Mouse (Mus musculus): Measurements from ENCODE around the gene Neu3. TPM values are rescaled to one million over a fixed set of nuclear protein-coding genes. Genes with fewer than 3 reads are reported as not detected.

The Neu3 gene
- polyA plus RNA-seq, 1 experiment = 0.88 TPM

DNA sequence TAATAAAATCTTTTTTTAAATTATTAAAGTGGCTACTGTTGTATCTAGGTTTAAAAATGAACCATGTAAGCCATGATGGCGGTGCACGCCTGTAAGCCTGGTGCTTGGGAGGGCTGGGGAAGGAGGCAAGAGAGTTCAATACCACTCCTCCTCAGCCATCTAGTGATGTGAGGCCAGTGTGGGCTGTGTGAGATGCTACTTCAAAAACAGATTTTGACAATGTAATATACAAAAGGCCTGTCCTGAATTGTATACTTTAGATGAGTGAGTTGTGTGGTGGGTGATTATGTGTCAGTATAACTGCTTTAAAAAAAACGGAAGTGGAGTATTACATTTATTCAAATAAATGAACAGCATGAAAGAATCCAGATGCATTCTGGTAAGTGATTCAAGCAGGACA lies 41.4 kb downstream of the Neu3 start:
- Histone ChIP-seq H3K27me3 (ENCODE audit: control insufficient read depth, insufficient read depth, insufficient read length) (peaks cover 5% of the 10 kb centered on the region), H3K36me3 (ENCODE audit: control insufficient read depth, insufficient read depth) (no peaks in the 10 kb centered on the region), H3ac (ENCODE audit: control insufficient read depth, insufficient read length) (no peak overlapping the region), H3K4me3 (no peak overlapping the region), H3K79me2 (ENCODE audit: control insufficient read depth, insufficient read depth) (no peaks in the 10 kb centered on the region), H3K4me2 (ENCODE audit: low read depth) (no peak overlapping the region)
- no peak for TF ChIP-seq POLR2A (IDR thresholded peaks at IDR 0.05; ENCODE audit: insufficient read length, low read depth)
- no peak for TF ChIP-seq USF1 (IDR thresholded peaks at IDR 0.05; ENCODE audit: low read depth)
- TF ChIP-seq CEBPB (IDR thresholded peaks at IDR 0.05; ENCODE audit: insufficient read depth, poor library complexity, severe bottlenecking) = no peak
- no peak for TF ChIP-seq TCF12 (IDR thresholded peaks at IDR 0.05; ENCODE audit: insufficient read depth, poor library complexity, severe bottlenecking)
- TF ChIP-seq TCF3 (IDR thresholded peaks at IDR 0.05; ENCODE audit: insufficient read length, low read depth) = no peak

DNA sequence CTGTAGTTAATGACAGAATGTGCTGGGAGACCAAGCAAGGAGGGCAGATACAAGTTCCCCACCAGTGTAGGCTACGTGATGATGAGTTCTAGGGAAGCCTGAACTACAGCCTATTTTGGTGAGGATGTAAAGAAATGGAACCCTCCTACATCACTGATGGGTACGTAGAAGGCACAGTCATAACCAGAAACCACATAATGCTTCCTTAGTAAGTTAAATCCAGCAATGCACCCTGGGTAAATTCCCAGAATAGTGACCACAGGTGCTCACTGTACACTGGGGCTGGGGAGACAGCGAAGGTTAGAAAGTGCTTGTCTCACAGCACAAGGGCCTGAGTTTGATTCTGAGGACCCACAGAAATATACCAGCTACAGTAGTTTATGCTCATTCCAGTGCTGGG lies 42.7 kb downstream of the Neu3 start:
- H3K79me2 ChIP-seq (ENCODE audit: control insufficient read depth, insufficient read depth) = no peaks in the 10 kb centered on the region

DNA sequence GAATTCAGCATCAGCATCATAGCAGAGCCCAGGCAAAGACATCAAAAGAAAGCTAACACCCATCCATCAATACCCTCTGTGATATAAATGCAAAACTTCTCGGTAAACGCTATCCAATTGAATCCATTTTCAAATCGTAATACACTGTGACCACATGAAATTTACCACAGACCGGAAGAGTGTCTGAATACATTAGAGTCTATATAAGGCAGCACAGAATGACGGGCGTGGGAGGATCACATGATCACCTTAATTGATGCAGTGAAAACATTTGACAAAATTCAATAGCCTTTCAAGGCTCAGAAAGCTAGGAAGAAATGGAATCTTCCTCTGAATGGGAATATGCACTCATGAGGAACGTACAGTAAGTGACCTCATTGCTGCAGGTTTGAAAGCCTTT lies 44.8 kb downstream of the Neu3 start:
- H3K4me3 ChIP-seq = no peak overlapping the region
- H3K27me3 ChIP-seq (ENCODE audit: control insufficient read depth, insufficient read depth, insufficient read length) = peaks cover 4% of the 10 kb centered on the region
- TF ChIP-seq POLR2AphosphoS2 (IDR thresholded peaks at IDR 0.05; ENCODE audit: insufficient read length, low read depth) (no peak), MYOD1 (IDR thresholded peaks at IDR 0.05; ENCODE audit: control insufficient read depth in 1 of 3, insufficient read length in 2 of 3, low read depth in 2 of 3) (no peak), E2F4 (IDR thresholded peaks at IDR 0.05; ENCODE audit: insufficient read depth) (no peak), SRF (IDR thresholded peaks at IDR 0.05; ENCODE audit: control insufficient read depth, insufficient read length, low read depth) (no peak)
- H3K79me2 ChIP-seq (ENCODE audit: control insufficient read depth, insufficient read depth) = no peaks in the 10 kb centered on the region
- no peak overlapping the region for H3ac ChIP-seq (ENCODE audit: control insufficient read depth, insufficient read length)
- H3K4me2 ChIP-seq (ENCODE audit: low read depth) = no peak overlapping the region
- H3K36me3 ChIP-seq (ENCODE audit: control insufficient read depth, insufficient read depth) = no peaks in the 10 kb centered on the region

More for the DNA sequence above, 42.7 kb downstream of the Neu3 start:
- Histone ChIP-seq H3ac (ENCODE audit: control insufficient read depth, insufficient read length) (no peak overlapping the region), H3K4me3 (no peak overlapping the region), H3K4me2 (ENCODE audit: low read depth) (no peak overlapping the region), H3K27me3 (ENCODE audit: control insufficient read depth, insufficient read depth, insufficient read length) (peaks cover 5% of the 10 kb centered on the region), H3K36me3 (ENCODE audit: control insufficient read depth, insufficient read depth) (no peaks in the 10 kb centered on the region)
- TF ChIP-seq SRF (IDR thresholded peaks at IDR 0.05; ENCODE audit: control insufficient read depth, insufficient read length, low read depth) = no peak
- TF ChIP-seq TCF3 (IDR thresholded peaks at IDR 0.05; ENCODE audit: insufficient read length, low read depth) = no peak
- TF ChIP-seq MAX (IDR thresholded peaks at IDR 0.05; ENCODE audit: low read depth) = no peak
- TF ChIP-seq REST (IDR thresholded peaks at IDR 0.05; ENCODE audit: insufficient read depth, insufficient read length) = no peak
- no peak for TF ChIP-seq E2F4 (IDR thresholded peaks at IDR 0.05; ENCODE audit: insufficient read depth)
- no peak for TF ChIP-seq USF1 (IDR thresholded peaks at IDR 0.05; ENCODE audit: low read depth)
- TF ChIP-seq POLR2AphosphoS2 (IDR thresholded peaks at IDR 0.05; ENCODE audit: insufficient read length, low read depth) = no peak
- TF ChIP-seq CEBPB (IDR thresholded peaks at IDR 0.05; ENCODE audit: insufficient read depth, poor library complexity, severe bottlenecking) = no peak
- no peak for TF ChIP-seq MYOD1 (IDR thresholded peaks at IDR 0.05; ENCODE audit: control insufficient read depth in 1 of 3, insufficient read length in 2 of 3, low read depth in 2 of 3)
- no peak for TF ChIP-seq TCF12 (IDR thresholded peaks at IDR 0.05; ENCODE audit: insufficient read depth, poor library complexity, severe bottlenecking)
- TF ChIP-seq MYOG (IDR thresholded peaks at IDR 0.05; ENCODE audit: control insufficient read depth in 1 of 3, insufficient read depth in 1 of 3, insufficient read length in 2 of 3, low read depth in 2 of 3) = no peak
- no peak for TF ChIP-seq POLR2A (IDR thresholded peaks at IDR 0.05; ENCODE audit: insufficient read length, low read depth)

DNA sequence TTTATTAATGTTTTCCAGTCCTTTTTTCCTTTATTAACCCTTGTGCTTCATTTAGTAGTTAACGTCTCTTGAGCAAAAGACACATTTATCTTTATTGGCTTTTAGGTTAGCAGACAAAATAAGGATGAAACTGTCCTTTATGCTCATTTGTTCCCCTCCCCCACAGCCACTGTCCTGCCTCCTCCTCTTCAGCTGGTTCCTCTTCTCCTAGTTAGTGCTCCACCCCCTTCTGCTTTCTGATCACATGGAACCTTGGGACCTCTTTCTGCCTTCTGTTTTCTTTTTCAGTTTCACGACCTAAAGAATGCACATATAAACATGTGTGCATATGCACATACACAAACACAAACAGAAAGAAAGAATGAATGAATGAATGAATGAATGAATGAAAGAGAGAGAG lies 46.3 kb downstream of the Neu3 start:
- Histone ChIP-seq H3K79me2 (ENCODE audit: control insufficient read depth, insufficient read depth) (no peaks in the 10 kb centered on the region), H3ac (ENCODE audit: control insufficient read depth, insufficient read length) (no peak overlapping the region), H3K4me2 (ENCODE audit: low read depth) (no peak overlapping the region), H3K4me3 (no peak overlapping the region), H3K36me3 (ENCODE audit: control insufficient read depth, insufficient read depth) (no peaks in the 10 kb centered on the region), H3K27me3 (ENCODE audit: control insufficient read depth, insufficient read depth, insufficient read length) (no peaks in the 10 kb centered on the region)
- TF ChIP-seq POLR2A (IDR thresholded peaks at IDR 0.05; ENCODE audit: insufficient read length, low read depth) = no peak

DNA sequence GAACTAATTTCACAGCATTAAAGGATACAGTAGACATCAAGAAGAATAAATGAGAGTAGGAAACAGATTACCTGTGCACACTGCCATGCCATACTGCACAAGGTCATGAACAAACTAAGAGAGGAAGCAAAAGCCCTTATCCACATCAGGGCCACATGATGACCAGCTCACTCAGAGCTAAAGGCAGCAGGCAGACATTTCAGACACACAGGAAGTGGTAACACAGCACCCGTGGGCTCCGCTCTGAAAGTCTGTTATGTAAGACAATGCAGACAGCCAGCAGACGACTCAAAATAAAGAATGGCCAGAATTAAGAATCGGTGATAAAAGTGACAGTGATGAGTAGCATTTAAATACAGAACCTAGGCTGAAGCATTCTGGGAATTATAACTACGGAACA lies 46.8 kb downstream of the Neu3 start:
- H3ac ChIP-seq (ENCODE audit: control insufficient read depth, insufficient read length) = no peak overlapping the region
- TF ChIP-seq TCF12 (IDR thresholded peaks at IDR 0.05; ENCODE audit: insufficient read depth, poor library complexity, severe bottlenecking) (no peak), MAX (IDR thresholded peaks at IDR 0.05; ENCODE audit: low read depth) (no peak), E2F4 (IDR thresholded peaks at IDR 0.05; ENCODE audit: insufficient read depth) (no peak), TCF3 (IDR thresholded peaks at IDR 0.05; ENCODE audit: insufficient read length, low read depth) (no peak), POLR2AphosphoS2 (IDR thresholded peaks at IDR 0.05; ENCODE audit: insufficient read length, low read depth) (no peak), POLR2A (IDR thresholded peaks at IDR 0.05; ENCODE audit: insufficient read length, low read depth) (no peak), CEBPB (IDR thresholded peaks at IDR 0.05; ENCODE audit: insufficient read depth, poor library complexity, severe bottlenecking) (no peak), SRF (IDR thresholded peaks at IDR 0.05; ENCODE audit: control insufficient read depth, insufficient read length, low read depth) (no peak)

DNA sequence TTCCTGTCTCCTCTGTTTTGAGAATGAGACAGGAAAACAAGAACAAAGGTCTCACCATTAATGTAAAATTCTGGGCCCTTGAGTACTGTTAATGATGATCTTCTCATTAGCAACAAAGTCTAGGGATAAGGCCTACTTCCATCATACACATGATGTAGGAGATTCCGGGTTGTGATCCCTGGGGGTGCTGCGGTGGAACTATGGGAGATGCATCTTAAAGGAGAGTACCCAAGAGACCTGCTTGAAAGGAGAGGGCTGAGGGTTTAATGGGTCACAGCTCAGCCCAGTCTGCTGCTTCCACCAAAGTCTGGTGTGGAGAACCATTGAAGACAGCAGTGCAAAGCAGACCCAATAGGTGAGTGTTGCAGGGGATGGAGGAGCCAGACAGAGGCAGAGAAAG lies 65.0 kb downstream of the Neu3 start, which contains the start of gene Olfr521:
Gene Olfr521, plus strand, starts transcription at position 301 of the 400 bp plus-strand sequence.
- no peak within 1 kb of the TSS for H3K4me2 ChIP-seq (ENCODE audit: low read depth)
- H3K36me3 ChIP-seq (ENCODE audit: control insufficient read depth, insufficient read depth) = no peaks in the 10 kb centered on the region
- TF ChIP-seq REST (IDR thresholded peaks at IDR 0.05; ENCODE audit: insufficient read depth, insufficient read length) = no peak
- no peak for TF ChIP-seq POLR2AphosphoS2 (IDR thresholded peaks at IDR 0.05; ENCODE audit: insufficient read length, low read depth)
- no peak for TF ChIP-seq E2F4 (IDR thresholded peaks at IDR 0.05; ENCODE audit: insufficient read depth)
- no peak for TF ChIP-seq POLR2A (IDR thresholded peaks at IDR 0.05; ENCODE audit: insufficient read length, low read depth)
- TF ChIP-seq USF1 (IDR thresholded peaks at IDR 0.05; ENCODE audit: low read depth) = no peak
- no peak for TF ChIP-seq MYOG (IDR thresholded peaks at IDR 0.05; ENCODE audit: control insufficient read depth in 1 of 3, insufficient read depth in 1 of 3, insufficient read length in 2 of 3, low read depth in 2 of 3)
- TF ChIP-seq CEBPB (IDR thresholded peaks at IDR 0.05; ENCODE audit: insufficient read depth, poor library complexity, severe bottlenecking) = no peak
- TF ChIP-seq SRF (IDR thresholded peaks at IDR 0.05; ENCODE audit: control insufficient read depth, insufficient read length, low read depth) = no peak
- no peaks in the 10 kb centered on the region for H3K27me3 ChIP-seq (ENCODE audit: control insufficient read depth, insufficient read depth, insufficient read length)
- H3K79me2 ChIP-seq (ENCODE audit: control insufficient read depth, insufficient read depth) = no peaks in the 10 kb centered on the region
- no peak within 1 kb of the TSS for H3ac ChIP-seq (ENCODE audit: control insufficient read depth, insufficient read length)
- H3K4me3 ChIP-seq = no peak within 1 kb of the TSS

More for the DNA sequence above, 46.8 kb downstream of the Neu3 start:
- no peaks in the 10 kb centered on the region for H3K27me3 ChIP-seq (ENCODE audit: control insufficient read depth, insufficient read depth, insufficient read length)
- no peaks in the 10 kb centered on the region for H3K36me3 ChIP-seq (ENCODE audit: control insufficient read depth, insufficient read depth)
- no peak overlapping the region for H3K4me3 ChIP-seq
- no peaks in the 10 kb centered on the region for H3K79me2 ChIP-seq (ENCODE audit: control insufficient read depth, insufficient read depth)
- H3K4me2 ChIP-seq (ENCODE audit: low read depth) = no peak overlapping the region
